Mouse (Mus musculus) forebrain, embryonic 13.5 days (tissue): Measurements from ENCODE around the gene Zfyve19. TPM values are rescaled to one million over a fixed set of nuclear protein-coding genes. Genes with fewer than 3 reads are reported as not detected.

Experiments used
- ATAC-seq: fragments of 200-750 bp; cut with Nextera tagmentation; 2 replicates; pipeline ENCODE4 v1.8.0; 2017
- H3K27ac ChIP-seq: fragments of 300-500 bp; sonication (generic); 2 replicates; pipeline ENCODE4 v1.5.1; 2015; ENCODE audit warnings: inconsistent platforms, mild to moderate bottlenecking, moderate library complexity
- H3K27me3 ChIP-seq: fragments of 300-500 bp; sonication (generic); 2 replicates; pipeline ENCODE4 v1.6.1; 2015; ENCODE audit warnings: mild to moderate bottlenecking, inconsistent platforms
- H3K36me3 ChIP-seq: fragments of 300-500 bp; sonication (generic); 2 replicates; pipeline ENCODE4 v1.6.1; 2015; ENCODE audit warnings: mild to moderate bottlenecking, inconsistent platforms; ENCODE audit not compliant: poor library complexity, severe bottlenecking
- H3K4me1 ChIP-seq: fragments of 300-500 bp; sonication (generic); 2 replicates; pipeline ENCODE4 v1.6.1; 2015; ENCODE audit warnings: inconsistent platforms
- H3K4me2 ChIP-seq: fragments of 300-500 bp; sonication (generic); 2 replicates; pipeline ENCODE4 v1.6.1; 2015; ENCODE audit warnings: inconsistent platforms, mild to moderate bottlenecking, moderate library complexity
- H3K4me3 ChIP-seq: fragments of 300-500 bp; sonication (generic); 2 replicates; pipeline ENCODE4 v1.5.1; 2015; ENCODE audit warnings: mild to moderate bottlenecking, inconsistent platforms
- H3K9ac ChIP-seq: fragments of 300-500 bp; sonication (generic); 2 replicates; pipeline ENCODE4 v1.6.1; 2015; ENCODE audit warnings: mild to moderate bottlenecking, inconsistent platforms
- H3K9me3 ChIP-seq: fragments of 300-500 bp; sonication (generic); replicated peaks from 2 replicates; pipeline ENCODE4 v1.6.1; 2016; ENCODE audit warnings: inconsistent platforms
- WGBS: fragments of 180-500 bp; shearing (Covaris S2); methylation state at CpG from one replicate; pipeline ENCODE4 v1.1.7; 2015; 5-methylcytosine and 5-hydroxymethylcytosine counted together
- polyA plus RNA-seq: library from polyadenylated mRNA; unstranded; fragments of >200 nt; fragmentation: Nextera tagmentation; extraction: Ambion mirVana; gene quantifications from 2 replicates; pipeline ENCODE4 v1.2.1, GENCODE M21; 2015

The Zfyve19 gene
- polyA plus RNA-seq, 1 experiment from 2014 or later: 49.3 TPM

DNA sequence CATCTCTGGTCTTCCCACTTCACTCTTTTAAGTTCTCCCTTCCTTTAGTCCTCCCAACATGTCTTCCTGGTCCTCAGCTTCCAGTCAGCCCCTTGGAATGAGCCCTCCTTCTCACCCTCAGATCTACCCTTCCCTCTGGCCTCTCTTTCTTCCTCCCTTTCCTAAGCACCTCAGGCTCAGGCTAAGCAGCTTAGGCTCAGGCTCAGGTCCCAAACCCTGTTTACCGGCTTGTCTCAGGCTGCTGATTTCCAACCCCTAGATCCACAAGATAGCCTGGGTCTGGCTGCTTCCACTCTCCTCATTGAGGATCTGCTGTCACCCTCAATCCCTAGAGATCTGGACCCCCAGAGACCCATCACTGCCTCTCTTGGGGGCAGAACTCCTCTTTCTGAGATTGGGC is 10.4 kb upstream of the Zfyve19 start:
- WGBS: 22% methylated on average over 1 of the region's 1 CpGs

DNA sequence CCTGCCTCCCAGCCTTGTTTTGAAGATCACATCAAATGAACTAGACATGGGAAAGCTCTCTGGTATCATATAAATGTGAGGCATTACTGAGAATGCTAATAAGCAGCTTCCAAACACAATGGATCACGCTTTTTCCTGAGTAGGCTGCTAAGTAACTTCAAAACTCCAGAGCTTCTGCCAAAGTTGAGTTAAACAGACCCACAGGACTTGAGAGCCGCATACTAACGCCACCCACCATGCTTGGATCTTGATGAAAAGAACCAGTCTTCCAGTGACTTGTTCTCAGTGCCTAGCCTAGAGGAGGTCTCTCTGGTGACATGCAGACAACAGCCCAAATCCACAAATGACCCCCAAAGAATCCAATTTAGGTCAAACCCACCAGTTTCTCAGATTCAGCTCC is 9.5 kb upstream of the Zfyve19 start:
- no peak overlapping the region for H3K9ac ChIP-seq
- no peak overlapping the region for H3K27ac ChIP-seq
- no peaks in the 10 kb centered on the region for H3K9me3 ChIP-seq
- H3K4me1 ChIP-seq: peaks cover 17% of the 10 kb centered on the region
- no peaks in the 10 kb centered on the region for H3K36me3 ChIP-seq
- no peak for ATAC-seq
- no peak overlapping the region for H3K4me2 ChIP-seq
- H3K4me3 ChIP-seq: no peak overlapping the region
- no peaks in the 10 kb centered on the region for H3K27me3 ChIP-seq
- WGBS: 40% methylated on average over 3 of the region's 3 CpGs

More for the DNA sequence above, 10.4 kb upstream of the Zfyve19 start:
- no peak overlapping the region for H3K4me2 ChIP-seq
- H3K4me1 ChIP-seq: peaks cover 9% of the 10 kb centered on the region
- H3K27ac ChIP-seq: no peak overlapping the region
- no peaks in the 10 kb centered on the region for H3K27me3 ChIP-seq
- no peaks in the 10 kb centered on the region for H3K36me3 ChIP-seq
- no peak overlapping the region for H3K9ac ChIP-seq
- no peak for ATAC-seq
- no peaks in the 10 kb centered on the region for H3K9me3 ChIP-seq
- no peak overlapping the region for H3K4me3 ChIP-seq

DNA sequence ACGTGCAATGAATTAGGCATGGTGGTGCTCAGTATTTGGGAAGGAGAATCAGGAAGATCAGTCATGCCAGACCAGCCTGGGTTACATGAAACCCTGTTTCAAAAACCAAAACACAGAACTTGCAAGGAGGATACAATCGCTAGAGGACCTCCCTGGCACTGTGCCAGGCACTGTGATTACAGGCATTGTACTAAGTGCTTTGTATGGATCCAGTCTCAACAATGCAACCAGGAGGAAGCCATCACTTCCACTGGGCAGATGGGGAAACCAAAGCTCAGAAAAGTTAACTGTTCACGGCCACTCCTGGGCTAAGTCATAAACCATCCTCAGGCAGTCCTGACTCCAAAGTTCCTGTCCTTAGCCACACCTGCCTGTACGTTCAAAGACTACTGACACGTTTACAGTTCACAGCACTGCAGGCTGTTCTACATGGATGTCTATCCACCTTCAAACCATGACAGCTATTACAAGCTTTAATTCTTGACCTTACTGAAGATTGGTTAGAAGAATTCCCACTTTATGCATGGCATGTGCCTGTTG is 5.4 kb upstream of the Zfyve19 start:
- H3K4me2 ChIP-seq: no peak overlapping the region
- no peaks in the 10 kb centered on the region for H3K27me3 ChIP-seq
- no peak overlapping the region for H3K4me3 ChIP-seq
- no peaks in the 10 kb centered on the region for H3K36me3 ChIP-seq
- ATAC-seq: no peak
- peaks cover 27% of the 10 kb centered on the region for H3K4me1 ChIP-seq
- no peak overlapping the region for H3K27ac ChIP-seq
- H3K9me3 ChIP-seq: no peaks in the 10 kb centered on the region
- 62% methylated on average over 5 of the region's 5 CpGs for WGBS
- H3K9ac ChIP-seq: no peak overlapping the region

DNA sequence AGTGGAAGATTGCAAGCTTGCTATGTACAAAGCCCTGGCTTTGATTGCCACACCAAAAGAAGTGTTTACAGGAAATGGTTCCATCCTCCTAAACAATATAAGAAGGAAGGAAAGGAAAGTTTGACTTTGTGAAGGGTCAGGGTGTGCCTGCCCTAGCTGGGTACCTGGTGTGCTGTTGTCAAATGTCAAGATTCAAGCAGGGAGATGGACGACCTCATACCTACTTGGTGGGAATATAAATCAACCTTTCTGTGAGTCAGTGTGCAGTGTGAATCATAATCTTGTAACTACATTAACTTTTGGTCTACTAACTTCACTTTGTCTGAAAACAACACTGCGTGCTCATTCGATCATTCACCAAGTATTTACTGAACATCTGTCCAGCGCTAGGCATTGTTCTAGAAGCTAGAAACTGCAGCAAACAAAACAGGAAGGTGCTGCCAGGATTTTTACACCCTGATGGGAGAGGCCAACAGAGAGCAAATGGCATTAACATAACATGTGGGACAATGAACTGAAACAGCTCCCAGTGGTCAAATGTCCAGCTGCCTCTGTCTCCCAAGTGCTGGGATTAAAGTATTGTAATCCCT is 4.5 kb upstream of the Zfyve19 start:
- ATAC-seq: no peak
- no peaks in the 10 kb centered on the region for H3K36me3 ChIP-seq

DNA sequence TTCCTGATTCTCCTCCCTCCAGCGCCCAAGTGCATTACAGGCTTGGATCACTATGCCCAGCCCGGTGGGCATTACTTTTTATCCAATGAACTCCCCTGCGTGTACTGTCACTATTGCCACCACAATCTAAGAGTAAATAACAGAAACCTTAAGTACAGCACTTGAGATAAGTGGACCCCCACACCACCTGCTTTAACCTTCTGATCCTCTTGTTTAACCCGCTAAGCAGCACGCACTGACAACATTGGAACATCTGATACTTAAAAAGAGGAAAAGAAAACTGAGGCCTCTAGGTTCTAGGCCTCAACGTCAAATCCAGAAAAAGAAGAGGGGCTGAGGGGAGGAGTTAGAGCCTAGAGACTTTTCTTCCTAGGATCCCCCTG is 465 bp upstream of the Zfyve19 start:
- no peaks in the 10 kb centered on the region for H3K27me3 ChIP-seq
- 22% methylated on average over 6 of the region's 6 CpGs for WGBS
- no peaks in the 10 kb centered on the region for H3K9me3 ChIP-seq
- ATAC-seq: no peak
- peak overlapping the region; percentile 75 for H3K27ac ChIP-seq
- H3K4me2 ChIP-seq: peak overlapping the region; percentile 74
- peaks cover 28% of the 10 kb centered on the region for H3K4me1 ChIP-seq
- H3K4me3 ChIP-seq: peak overlapping the region; percentile 70
- H3K36me3 ChIP-seq: peaks cover 27% of the 10 kb centered on the region
- peak overlapping the region; percentile 82 for H3K9ac ChIP-seq

More for the DNA sequence above, 4.5 kb upstream of the Zfyve19 start:
- H3K4me3 ChIP-seq: no peak overlapping the region
- no peak overlapping the region for H3K4me2 ChIP-seq
- WGBS: 78% methylated on average over 4 of the region's 4 CpGs
- H3K27ac ChIP-seq: no peak overlapping the region
- no peaks in the 10 kb centered on the region for H3K27me3 ChIP-seq
- peaks cover 26% of the 10 kb centered on the region for H3K4me1 ChIP-seq
- H3K9ac ChIP-seq: no peak overlapping the region
- H3K9me3 ChIP-seq: no peaks in the 10 kb centered on the region

DNA sequence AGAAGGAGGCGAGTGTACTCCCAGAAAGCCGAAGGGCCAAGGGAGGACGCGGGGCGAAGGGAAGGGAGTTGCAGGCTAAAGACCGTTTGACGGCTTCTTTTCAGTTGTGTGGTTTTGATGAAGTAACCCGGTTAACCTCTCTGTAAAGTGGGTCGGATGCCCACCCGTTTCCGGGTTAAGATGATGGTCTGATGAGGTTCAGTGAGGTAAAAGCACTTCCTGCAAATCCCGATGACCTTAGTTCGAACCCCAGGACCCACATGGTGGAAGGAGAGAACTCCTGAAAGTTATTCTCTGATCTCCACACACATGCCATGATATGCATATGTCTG is 725 bp downstream of the Zfyve19 start:
- Histone ChIP-seq H3K27ac (0 out of 2 replicates have a peak overlapping the region, but pooled peaks have one; percentile 75), H3K27me3 (no peaks in the 10 kb centered on the region), H3K4me1 (peaks cover 18% of the 10 kb centered on the region), H3K4me3 (peak overlapping the region; percentile 70), H3K9ac (peak overlapping the region; percentile 82), H3K36me3 (peaks cover 36% of the 10 kb centered on the region), H3K9me3 (no peaks in the 10 kb centered on the region), H3K4me2 (peak overlapping the region; percentile 74)
- ATAC-seq: peak; percentile 1; the same call in 1 of the 2 replicates
- WGBS: 2% methylated on average over 13 of the region's 13 CpGs

DNA sequence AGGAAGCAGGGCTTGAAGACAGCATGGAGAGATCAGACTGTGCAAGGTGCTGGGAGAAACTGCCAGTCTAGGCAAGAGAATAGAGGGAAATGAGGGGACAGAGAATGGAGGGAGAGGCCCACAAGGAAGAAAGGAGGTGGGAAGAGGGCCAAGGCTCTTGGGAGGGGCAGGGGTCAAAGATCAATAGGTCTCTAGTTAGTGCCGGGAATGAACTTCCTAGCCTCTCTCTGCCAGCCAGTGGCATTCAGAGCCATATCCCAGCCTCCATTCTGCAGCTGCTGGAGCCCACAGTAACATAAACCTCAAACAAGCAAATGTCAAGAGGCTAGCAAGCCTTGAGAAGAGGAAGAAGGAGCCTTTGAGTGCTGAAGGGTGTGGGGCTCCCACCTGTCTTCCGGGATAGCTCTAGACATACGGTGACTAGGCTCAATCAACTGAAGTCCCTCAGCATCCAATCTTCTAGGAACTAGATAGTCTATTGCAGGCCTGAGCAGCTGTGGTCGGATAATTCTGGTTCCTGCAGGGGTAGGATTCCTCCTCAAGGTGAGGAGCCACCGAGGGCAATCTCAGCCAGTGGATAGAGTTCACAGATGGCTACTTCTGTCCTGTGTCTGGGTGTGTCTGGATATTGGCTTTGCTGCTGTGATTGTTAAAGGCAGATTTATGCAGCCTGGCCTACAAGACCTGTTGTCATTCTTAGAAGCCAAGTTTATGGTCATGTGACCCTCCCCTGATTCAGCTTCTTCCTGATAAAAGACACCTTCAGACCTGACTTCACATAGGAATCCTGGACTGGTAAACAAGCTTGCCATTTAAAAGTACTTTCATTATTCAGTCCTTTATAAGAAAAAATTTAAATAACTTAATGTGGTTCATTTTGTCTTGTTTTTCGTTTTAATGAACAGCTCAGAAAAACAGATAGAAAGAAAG is 21.6 kb downstream of the Zfyve19 start, which contains the start of gene Ppp1r14d:
Gene Ppp1r14d, minus strand, starts transcription at position 132 of the 930 bp plus-strand sequence.
- Histone ChIP-seq H3K4me1 (no peaks in the 10 kb centered on the region), H3K9ac (no peak within 1 kb of the TSS), H3K4me2 (no peak within 1 kb of the TSS), H3K4me3 (no peak within 1 kb of the TSS), H3K27ac (no peak within 1 kb of the TSS), H3K27me3 (peaks cover 8% of the 10 kb centered on the region), H3K9me3 (no peaks in the 10 kb centered on the region), H3K36me3 (no peaks in the 10 kb centered on the region)
- ATAC-seq: no peak
- WGBS: 78% methylated on average over 6 of the region's 6 CpGs

DNA sequence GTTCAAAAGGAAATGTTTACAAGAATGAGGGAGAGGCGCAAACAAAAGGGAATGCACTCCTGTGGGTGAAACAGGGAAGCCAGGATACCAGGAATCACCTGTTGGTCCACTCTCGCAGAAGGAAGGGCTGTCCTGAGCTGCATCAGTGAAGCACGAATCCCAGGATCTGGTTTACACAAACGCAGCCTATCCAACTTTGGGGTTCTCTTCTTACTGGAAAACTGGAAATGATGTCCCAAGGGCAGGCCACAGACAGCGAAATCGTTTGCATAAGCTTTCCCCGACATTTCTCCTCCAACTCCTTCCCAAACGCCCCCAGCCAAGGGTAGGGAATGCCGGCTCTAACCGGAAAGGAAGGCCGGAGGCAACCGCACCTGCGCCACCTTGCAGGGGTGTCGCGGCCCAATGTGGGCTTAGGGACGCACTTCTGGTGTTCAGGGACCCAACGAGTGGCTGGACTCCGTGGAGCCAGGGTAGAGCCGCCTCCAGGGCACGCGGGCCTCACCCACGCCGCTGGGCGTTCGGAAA is 28.3 kb downstream of the Zfyve19 start:
- ATAC-seq: no peak
- peak overlapping the region; percentile 31; the same call in 1 of the 2 replicates for H3K9ac ChIP-seq
- H3K4me3 ChIP-seq: peak overlapping the region; percentile 36
- no peak overlapping the region for H3K27ac ChIP-seq
- no peaks in the 10 kb centered on the region for H3K9me3 ChIP-seq
- H3K36me3 ChIP-seq: no peaks in the 10 kb centered on the region
- 6% methylated on average over 25 of the region's 25 CpGs for WGBS
- H3K4me2 ChIP-seq: peak overlapping the region; percentile 58
- H3K27me3 ChIP-seq: peaks cover 58% of the 10 kb centered on the region
- peaks cover 14% of the 10 kb centered on the region for H3K4me1 ChIP-seq

DNA sequence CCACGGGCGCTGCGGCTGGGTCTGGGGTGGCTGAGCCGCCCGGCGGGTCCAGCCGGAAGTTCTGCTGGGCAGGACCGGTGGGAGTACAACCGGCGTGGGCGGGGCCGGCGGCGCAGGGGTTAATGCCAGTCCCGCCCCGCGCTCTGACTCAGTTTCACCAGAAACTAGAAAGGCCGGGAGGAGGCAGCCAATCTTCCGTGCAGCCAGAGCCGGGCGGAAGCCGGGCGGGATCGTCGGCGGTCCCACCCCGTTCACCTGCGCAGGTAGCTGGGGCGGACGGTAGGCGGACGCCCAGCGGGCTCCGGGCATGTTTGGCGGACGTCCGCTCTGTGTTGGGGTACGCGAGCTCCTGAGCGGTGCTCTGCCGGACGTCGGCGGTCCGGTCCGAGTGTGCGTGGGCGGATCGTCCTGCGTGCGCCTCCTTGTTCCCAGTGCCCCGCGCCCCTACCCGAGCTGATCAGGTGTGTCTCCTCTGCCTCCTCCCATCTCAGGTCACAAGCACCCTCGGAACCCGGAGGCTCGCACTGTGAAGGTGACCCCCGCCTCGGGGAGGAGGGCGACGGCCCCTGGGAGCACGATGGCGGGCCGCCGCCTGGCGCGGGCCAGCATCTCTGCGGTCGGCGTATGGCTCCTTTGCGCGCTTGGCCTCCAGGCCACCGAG is 28.9 kb downstream of the Zfyve19 start, which contains the start of gene Spint1:
Gene Spint1, plus strand, starts transcription at position 153 of the 661 bp plus-strand sequence.
- H3K9ac ChIP-seq: peak within 1 kb of the TSS; percentile 41; the same call in 1 of the 2 replicates
- ATAC-seq: no peak
- no peak within 1 kb of the TSS for H3K27ac ChIP-seq
- no peaks in the 10 kb centered on the region for H3K9me3 ChIP-seq
- WGBS: 1% methylated on average over 69 of the region's 73 CpGs
- H3K27me3 ChIP-seq: peaks cover 58% of the 10 kb centered on the region
- peak within 1 kb of the TSS; percentile 36 for H3K4me3 ChIP-seq
- no peaks in the 10 kb centered on the region for H3K36me3 ChIP-seq
- peak within 1 kb of the TSS; percentile 58 for H3K4me2 ChIP-seq
- H3K4me1 ChIP-seq: peaks cover 14% of the 10 kb centered on the region

DNA sequence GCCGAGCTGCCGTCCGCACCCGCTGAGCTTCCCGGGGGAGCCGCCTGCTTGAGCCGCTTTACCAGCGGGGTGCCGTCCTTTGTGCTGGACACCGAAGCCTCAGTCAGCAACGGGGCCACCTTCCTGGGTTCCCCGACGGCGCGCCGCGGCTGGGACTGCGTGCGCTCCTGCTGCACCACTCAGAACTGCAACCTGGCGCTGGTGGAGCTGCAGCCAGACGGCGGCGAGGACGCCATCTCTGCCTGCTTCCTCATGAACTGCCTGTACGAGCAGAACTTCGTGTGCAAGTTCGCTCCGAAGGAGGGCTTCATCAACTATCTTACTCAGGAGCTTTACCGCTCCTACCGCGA is 29.4 kb downstream of the Zfyve19 start:
- Histone ChIP-seq H3K27me3 (peaks cover 60% of the 10 kb centered on the region), H3K27ac (no peak overlapping the region), H3K4me1 (peaks cover 14% of the 10 kb centered on the region), H3K9me3 (no peaks in the 10 kb centered on the region), H3K9ac (peak overlapping the region; percentile 41; the same call in 1 of the 2 replicates), H3K4me2 (peak overlapping the region; percentile 58), H3K36me3 (no peaks in the 10 kb centered on the region), H3K4me3 (peak overlapping the region; percentile 36)
- ATAC-seq: no peak
- WGBS: 1% methylated on average over 31 of the region's 31 CpGs

DNA sequence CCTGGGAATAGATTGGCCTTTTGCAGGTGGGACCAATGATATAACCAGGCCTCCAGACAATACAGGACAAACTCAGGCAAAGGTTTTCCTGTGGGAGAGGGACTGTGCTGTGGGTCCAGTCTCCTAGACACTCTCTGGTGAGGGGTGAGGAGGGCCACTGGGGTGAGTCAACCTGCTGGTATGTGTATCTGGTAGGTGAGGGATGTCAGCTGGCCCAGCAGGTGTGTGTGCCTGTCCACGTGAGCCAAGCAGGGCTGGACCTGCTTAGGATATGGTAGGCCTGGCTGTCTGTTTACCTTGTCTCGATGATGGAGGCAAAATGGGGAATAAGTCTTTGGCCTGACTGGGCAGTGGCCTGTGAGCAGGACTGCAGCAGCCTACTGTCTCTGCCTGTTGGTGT is 30.3 kb downstream of the Zfyve19 start:
- Histone ChIP-seq H3K36me3 (no peaks in the 10 kb centered on the region), H3K4me1 (peaks cover 14% of the 10 kb centered on the region), H3K9ac (no peak overlapping the region), H3K27ac (no peak overlapping the region), H3K27me3 (peaks cover 60% of the 10 kb centered on the region), H3K4me2 (no peak overlapping the region), H3K9me3 (no peaks in the 10 kb centered on the region), H3K4me3 (no peak overlapping the region)
- no peak for ATAC-seq
- 72% methylated on average over 2 of the region's 2 CpGs for WGBS
